Mouse (Mus musculus) spleen, adult 18-20 months (tissue): ENCODE measurements around the gene Itga2.

ENCODE experiments used
- DNase-seq, 2 experiments: peaks; one replicate each; pipeline ENCODE4 v3.0.0; 2022; ENCODE audit warnings: mixed read lengths in 2 of 2

Itga2 gene

DNA sequence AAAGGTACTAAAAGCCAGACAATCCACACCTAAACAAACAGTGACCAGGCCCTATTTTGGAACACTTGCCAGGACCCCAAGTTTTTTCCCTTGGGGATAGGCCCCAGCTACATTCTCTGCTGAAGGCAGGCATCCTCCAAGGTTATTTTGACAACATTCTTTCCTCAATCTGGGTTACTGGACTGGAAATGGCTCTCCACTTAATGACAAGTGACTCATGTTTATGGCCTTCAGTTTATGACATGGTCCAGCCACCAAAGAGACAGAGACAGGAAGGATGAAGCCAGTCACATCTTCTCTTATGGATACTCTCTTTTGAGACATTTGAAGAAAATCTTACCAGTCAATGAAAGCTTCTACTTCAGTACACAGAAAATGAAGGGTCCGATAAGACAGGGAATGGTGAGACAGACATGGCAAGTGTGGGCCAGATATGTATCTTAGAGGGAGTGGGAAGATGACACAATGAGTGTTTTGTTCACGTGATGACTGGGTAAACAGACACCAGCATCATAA lies 55.8 kb downstream of the Itga2 start:
- DNase-seq = no peak

- no peak for DNase-seq
Measured at GRCm38 (mm10) chr13:114874738-114875137, 57.2 kb downstream of the Itga2 start.

- no peak for DNase-seq
Measured at GRCm38 (mm10) chr13:114857525-114857924, 74.4 kb downstream of the Itga2 start.

- no peak for DNase-seq
Measured at GRCm38 (mm10) chr13:114856269-114856627, 75.7 kb downstream of the Itga2 start.

DNA sequence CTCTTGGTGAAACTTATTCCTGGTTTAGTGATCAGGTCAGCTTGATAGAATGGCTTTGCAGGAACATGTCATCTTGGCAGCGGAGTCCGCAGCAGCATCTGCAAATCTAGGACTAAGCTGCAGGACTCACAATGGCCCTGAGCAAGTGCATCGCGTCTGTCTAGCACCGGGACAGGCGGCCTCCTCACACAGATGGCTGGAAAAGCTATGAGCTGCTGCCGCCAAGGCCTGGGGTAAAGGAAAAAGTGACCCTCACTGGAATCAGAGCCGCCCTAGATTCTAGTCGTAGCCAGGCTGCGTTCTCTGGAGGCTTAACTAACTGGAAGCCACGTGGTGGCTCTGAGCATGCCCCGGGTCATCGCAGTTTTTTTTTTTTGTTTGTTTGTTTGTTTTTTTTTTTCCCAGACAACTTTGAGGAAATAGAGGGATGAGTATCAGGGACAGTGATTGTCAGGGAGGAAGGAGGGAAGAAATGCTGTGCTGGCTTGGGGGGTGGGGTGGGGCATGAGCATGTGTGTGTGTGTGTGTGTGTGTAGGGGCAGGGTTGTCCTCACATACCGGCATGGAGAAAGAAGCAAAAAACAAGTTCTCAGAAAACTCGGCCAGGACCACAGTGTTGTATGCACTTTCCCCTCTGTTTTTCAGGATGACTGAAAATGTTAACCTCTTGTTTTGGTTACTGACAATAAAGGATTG lies 76.2 kb downstream of the Itga2 start:
- no peak for DNase-seq

DNA sequence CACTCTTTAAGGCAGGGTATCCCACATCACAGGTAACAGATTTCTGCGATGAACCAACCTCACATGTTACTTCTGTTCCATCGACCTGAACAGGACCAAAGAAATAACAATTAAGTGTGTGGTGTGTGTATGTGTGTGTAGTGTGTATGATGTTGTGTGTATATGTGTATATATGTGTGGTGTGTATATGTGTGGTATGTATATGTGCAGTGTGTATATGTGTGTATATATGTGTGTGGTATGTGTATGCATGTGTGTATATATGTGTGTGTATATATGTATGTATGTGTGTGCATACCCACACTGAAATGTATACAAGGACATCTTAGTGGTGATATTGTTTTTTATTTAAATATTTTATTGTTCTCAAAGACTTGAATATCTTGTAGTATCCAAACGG lies 77.5 kb downstream of the Itga2 start:
- DNase-seq = no peak

DNA sequence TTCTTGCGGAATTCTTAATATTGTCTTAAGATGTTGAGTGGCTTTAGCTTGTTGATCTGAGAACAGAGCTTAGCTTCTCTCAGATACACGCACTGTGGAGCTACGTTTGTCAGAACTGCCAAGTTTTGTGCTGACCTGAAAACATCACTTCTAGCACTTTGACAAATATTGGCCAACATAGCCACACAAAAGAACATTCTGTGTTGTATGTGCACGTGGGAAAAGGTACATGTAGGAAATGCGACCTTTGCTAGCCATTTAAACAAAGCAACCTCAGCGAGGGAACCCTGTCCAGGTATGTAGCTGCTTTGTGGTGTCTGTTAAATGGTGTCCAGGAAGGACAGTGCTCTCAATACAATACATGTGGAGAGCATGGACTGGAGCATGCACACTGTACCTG lies 77.9 kb downstream of the Itga2 start:
- DNase-seq = no peak

GRCm38 (mm10) chr13:114853152-114853551 lies 78.7 kb downstream of the Itga2 start:
- DNase-seq = no peak

GRCm38 (mm10) chr13:114852264-114853111 lies 79.4 kb downstream of the Itga2 start:
- no peak for DNase-seq

DNA sequence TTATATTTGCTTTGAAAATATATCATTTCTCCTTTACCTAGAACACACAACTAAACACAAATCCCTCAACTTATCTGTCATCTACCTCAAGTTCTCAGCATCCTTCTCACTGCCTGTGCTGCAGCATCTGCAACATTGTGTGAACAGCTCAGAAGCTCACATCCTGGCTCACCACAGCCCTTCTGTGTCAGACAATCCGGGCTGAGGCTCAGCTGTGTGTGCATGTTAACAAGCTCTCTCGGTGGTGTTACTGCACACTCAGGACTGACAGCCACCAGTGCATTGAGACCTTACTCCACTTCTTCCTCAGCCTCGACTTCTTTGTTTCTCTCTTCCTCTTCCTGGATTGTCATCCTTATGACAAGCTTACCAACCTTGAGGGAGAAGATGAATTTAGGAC lies 83.0 kb downstream of the Itga2 start:
- no peak for DNase-seq

- peak in 1 of 2 experiments; percentile 14 for DNase-seq
Measured at GRCm38 (mm10) chr13:114845804-114846203, 86.1 kb downstream of the Itga2 start.

DNA sequence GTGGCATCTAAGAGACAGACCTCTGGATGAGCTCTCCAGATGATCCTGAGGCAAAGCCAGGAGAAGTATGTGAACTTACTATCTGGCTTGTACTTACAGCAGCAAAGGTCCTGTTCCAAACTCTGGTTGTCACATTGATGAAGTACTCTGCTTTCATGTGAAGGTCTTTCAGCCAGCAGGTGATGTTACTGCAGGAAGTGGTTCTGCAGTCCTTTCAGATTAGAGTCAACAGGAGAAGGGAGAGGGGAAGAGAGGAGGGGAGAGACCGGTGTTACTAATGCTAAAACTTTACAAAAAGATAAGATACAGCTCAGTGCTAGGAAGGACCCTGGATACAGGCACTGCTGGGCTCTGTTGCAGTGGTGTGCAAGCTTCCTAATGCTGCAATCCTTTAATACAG lies 88.6 kb downstream of the Itga2 start:
- DNase-seq = no peak

DNA sequence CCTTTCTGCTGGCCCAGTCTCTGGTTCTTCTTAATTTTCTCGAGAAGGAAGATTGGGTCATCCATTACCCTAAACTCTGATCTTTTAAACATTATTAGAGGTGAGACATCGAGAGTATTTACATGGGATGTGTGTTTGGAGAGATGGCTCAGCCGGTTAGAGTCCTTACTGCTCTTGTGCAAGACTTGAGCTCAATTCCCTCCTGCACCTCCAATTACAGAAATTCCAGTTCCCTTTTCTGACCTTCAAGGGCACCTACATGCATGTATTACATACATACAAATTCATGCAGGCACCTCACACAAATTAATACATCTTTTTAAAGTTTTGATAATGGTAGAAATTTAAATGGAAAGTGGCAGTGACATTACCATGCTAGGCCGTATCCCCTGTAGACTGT lies 91.4 kb downstream of the Itga2 start:
- no peak for DNase-seq

DNA sequence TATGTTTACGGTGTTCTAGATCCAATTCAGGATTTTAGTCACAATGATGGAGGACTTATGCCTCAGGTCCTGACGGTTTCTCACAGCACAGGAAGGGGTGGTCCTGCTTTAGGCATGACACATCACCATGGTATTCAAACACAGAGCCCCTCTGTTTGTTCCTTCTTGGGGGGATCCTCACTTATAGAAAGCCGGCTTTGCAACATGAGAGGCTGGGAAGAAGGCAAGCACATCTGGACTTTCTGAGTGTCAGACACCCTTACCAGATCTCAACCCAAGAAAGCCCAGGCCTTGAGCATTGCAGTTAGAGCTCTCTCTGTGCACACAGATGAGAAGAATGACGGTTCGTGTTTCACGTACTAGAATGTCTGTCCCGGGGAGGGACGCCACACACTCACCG lies 92.8 kb downstream of the Itga2 start:
- DNase-seq = no peak

DNA sequence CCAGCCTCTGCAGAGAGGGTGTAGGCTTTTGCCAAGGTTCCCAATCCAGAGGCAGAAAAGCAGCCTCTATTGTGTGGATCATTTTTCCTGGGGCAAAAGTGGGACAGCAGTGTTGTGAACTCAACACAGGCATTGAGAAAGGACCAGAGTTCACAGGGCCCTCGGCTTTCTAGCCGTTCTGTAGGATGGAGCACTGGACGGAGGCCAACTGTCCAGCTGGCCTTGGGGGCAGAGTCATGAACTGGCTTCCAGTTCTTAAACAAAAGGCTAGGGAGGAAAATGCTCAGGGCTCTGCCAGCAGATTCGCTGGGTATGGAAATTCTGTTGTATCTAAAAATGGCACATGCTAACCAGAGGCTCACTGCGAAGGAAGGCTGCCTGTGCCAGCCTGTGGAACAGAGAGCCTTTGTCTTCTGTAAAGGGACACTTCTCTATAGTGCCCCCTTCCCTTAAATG lies 93.3 kb downstream of the Itga2 start:
- DNase-seq = no peak

- DNase-seq = no peak
Measured at GRCm38 (mm10) chr13:114837061-114837460, 94.8 kb downstream of the Itga2 start.

- DNase-seq = no peak
Measured at GRCm38 (mm10) chr13:114834580-114834979, 97.3 kb downstream of the Itga2 start.

- DNase-seq = no peak
Measured at GRCm38 (mm10) chr13:114833351-114833750, 98.5 kb downstream of the Itga2 start.

DNA sequence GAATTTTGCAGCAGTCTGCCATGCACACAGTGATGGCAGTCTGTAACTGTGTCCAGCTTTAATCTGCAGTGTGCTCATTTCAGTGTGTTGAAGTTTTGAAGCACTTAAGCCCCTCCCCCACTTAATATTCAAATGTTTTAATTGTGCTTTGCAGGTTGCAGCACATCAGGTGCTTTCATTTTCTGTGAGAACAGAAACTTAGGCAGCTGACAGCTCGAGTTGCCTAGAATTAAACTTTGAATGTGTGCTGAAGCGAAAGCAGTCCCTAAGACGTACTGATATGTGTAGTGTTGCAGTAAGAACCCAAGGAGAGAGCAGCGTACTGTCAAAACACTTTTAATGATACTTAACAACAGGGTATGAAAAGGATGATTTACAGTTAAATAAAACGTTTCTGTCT lies 99.1 kb downstream of the Itga2 start:
- no peak for DNase-seq

GRCm38 (mm10) chr13:114831367-114831833 lies 100.5 kb downstream of the Itga2 start:
- no peak for DNase-seq

- no peak for DNase-seq
Measured at GRCm38 (mm10) chr13:114825377-114825855, 106.5 kb downstream of the Itga2 start.

GRCm38 (mm10) chr13:114822871-114823270 lies 109.0 kb downstream of the Itga2 start:
- DNase-seq = no peak

DNA sequence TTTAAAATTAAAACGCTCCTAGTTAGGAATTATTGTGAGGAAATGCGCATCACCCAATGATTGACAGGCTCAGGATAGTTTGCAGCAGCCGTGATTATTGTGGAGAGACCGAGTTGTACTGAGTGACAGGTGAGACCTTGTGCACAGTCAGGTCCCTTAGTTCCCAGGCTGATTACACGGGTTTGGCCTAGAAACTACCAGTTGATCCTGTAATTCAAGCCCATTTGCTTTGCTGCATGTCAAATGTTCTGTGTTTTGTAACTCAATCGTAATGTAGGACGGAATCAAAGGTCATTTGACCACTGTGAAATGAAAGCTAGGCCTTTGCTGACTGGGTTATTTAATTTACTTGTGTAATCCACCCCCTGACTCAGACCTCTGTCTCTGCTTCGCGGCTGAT lies 113.4 kb downstream of the Itga2 start:
- DNase-seq = no peak
